Mouse (Mus musculus) naive thymus-derived CD4-positive, alpha-beta T cell, adult 2 months (primary cell): Measurements from ENCODE around the gene Gm10112.

ENCODE experiments used
- DNase-seq: peaks from one replicate; pipeline ENCODE4 v3.0.0-alpha.2; 2011; ENCODE audit warnings: low read depth

Gene Gm10112

DNA sequence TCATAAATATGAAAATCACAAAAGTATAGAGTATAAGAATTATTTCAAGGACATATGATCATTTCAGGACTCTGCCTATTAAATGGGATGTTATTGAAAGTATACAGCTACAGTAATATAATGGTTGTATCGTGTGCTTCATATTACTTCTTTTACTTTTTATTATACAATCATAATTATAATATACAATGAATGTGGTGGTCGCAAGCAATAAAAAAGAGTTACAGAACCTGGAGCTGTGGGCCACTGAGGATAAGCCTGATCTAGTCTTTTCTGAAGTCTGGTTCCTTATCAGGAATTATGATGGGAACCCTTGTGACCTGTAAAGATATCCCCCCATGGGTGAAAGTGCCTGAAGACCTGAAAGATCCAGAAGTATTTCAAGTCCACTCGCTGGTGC is at the start of gene Gm10112:
Gene Gm10112, plus strand, starts transcription at position 301 of the 400 bp plus-strand sequence.
- DNase-seq: no peak

DNA sequence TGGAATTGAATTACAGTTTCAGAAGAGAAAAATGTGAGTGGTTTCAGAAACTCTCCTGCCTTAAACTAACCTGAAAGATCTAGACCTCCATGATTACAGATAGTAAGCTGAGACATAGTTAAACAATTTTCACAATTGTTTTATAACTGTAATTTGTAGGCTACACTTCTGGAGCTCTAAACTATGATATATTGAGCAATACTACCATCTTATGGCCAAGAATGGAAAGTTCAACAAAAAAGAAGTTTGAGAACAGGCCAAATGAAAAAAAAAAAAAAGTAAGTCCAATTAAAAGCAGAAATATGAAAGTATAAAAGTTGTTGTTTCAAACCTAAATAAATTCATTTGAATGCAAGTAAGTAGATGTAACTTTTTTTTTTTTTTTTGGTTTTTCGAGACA is 21.4 kb downstream of the Gm10112 start:
- no peak for DNase-seq

DNA sequence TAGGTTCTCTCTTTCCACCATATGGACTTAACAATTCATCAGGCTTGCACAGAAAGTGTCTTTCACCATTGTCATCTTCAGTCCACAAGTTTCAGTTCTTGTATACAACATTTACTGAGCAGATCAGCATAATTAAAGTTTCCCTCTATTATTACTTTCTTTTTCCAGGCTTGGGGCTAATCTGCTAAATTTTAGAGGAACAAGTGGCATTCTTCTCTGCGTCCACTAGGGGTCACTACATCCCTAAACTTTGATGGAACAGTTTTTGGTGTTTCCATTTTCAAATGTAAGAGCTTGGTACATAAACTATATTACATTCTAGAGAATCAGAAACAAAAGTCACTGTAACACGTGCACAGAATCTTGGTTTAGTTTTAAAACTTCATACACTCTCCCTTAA is 28.2 kb downstream of the Gm10112 start:
- peak; percentile 1 for DNase-seq

DNA sequence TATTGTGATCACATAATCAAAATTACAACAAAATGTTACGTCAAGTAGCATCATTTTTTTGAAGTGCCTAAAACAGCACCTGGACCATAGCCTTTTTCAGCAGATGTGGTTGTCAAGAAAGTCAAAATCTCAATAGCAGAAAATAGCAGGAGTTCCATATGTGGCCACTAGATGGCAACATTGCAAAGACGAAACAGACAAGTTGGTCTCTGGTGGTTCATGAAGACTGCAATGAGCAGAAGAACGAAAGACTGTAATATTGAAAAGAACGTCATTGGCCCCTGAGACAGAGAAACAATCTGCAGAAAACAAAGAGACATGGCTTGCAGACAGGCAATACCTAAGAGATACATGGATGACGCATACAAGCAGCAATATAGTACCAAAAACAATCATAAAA is 42.1 kb downstream of the Gm10112 start:
- DNase-seq: peak; percentile 28
